Mouse (Mus musculus): ENCODE data around the gene Cabp7. TPM values are rescaled to one million over a fixed set of nuclear protein-coding genes. Genes with fewer than 3 reads are reported as not detected.

Cabp7 gene
- polyA plus RNA-seq, 1 experiment from 2014 or later, result 0.07 TPM

DNA sequence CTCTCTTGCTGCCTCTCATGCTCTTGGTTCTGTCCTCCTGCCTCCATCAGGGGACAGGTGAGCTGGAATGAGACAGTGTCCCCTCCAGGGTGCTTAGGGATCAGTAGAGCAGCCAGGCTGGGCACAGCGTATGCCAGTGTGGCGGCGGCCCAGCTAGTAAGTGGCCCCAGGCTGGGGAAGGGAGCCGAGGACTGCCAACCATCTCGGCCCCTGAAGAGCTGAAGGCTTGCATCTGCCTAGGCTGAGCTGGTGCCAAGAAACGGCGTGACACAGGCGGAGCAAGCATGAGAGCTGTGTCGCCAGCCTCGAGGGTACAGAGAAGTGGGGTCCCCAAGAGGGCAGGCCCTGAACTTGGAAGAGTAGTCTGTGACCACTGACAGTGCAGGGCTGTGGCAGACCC, 8.9 kb downstream of the Cabp7 start:
- no peaks in the 10 kb centered on the region for H3K9me3 ChIP-seq (ENCODE audit: control insufficient read depth, low read length)
- H3K27ac ChIP-seq (ENCODE audit: low read length), result no peak overlapping the region
- WGBS, result 80% methylated on average over 10 of the region's 10 CpGs
- no peak overlapping the region for H3K4me2 ChIP-seq (ENCODE audit: low read depth, low read length)
- H3K9ac ChIP-seq (ENCODE audit: low read depth, low read length), result no peak overlapping the region
- no peaks in the 10 kb centered on the region; the same call in 1 of the 2 replicates for H3K27me3 ChIP-seq (replicated peaks; ENCODE audit: control insufficient read depth, insufficient read depth, low read length)
- no peak overlapping the region for H3K4me3 ChIP-seq (ENCODE audit: low read length)
- no peaks in the 10 kb centered on the region for H3K36me3 ChIP-seq (ENCODE audit: control insufficient read depth, insufficient read depth, low read length)
- no peak for ATAC-seq
- no peaks in the 10 kb centered on the region for H3K4me1 ChIP-seq (ENCODE audit: control insufficient read depth, insufficient read depth, low read length)

DNA sequence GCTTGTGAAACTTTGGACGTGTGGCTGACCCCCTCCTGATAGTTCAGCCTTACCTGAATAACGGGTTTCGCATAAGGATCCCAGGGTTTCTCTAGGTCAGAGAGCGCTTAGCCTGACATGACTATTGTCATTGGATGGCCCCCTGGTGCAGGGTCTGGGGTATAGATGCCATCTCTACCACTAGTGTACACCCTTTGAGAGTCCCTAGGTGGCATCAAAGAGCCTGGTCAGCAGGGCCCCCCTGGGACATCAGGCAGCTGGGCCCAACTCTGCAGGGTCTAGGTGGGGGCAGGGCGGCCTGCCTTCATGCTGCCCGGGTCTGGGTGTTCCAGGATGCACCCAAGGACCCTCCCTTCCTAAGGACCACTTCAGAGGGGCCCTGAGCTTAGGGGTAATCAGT, 10.2 kb downstream of the Cabp7 start:
- H3K9ac ChIP-seq (ENCODE audit: low read depth, low read length), result no peak overlapping the region
- ATAC-seq, result no peak
- no peak overlapping the region for H3K4me3 ChIP-seq (ENCODE audit: low read length)
- no peak overlapping the region for H3K4me2 ChIP-seq (ENCODE audit: low read depth, low read length)
- no peaks in the 10 kb centered on the region for H3K4me1 ChIP-seq (ENCODE audit: control insufficient read depth, insufficient read depth, low read length)
- H3K27me3 ChIP-seq (replicated peaks; ENCODE audit: control insufficient read depth, insufficient read depth, low read length), result no peaks in the 10 kb centered on the region
- 61% methylated on average over 6 of the region's 6 CpGs for WGBS
- H3K9me3 ChIP-seq (ENCODE audit: control insufficient read depth, low read length), result no peaks in the 10 kb centered on the region
- H3K36me3 ChIP-seq (ENCODE audit: control insufficient read depth, insufficient read depth, low read length), result no peaks in the 10 kb centered on the region
- H3K27ac ChIP-seq (ENCODE audit: low read length), result no peak overlapping the region

DNA sequence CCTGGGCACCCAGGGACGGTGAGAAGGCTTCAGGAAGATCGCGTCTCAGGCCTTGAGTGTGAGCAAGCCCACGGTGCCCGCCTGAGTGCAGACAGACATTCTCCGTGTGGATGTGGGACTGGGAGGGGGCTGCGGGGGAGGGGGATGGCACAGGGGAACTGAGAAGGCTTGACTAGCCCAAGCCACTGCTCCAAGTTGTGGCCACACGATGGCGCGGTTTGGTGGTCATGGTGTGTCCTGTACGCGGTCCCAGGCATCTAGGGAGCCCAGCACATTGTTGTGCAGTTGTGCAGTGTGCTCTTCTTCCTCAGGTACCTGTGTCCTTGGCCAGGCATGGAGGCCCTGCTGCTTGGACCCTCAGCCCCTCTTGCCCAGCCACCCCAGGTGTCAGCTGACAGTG, 12.4 kb downstream of the Cabp7 start:
- no peaks in the 10 kb centered on the region for H3K9me3 ChIP-seq (ENCODE audit: control insufficient read depth, low read length)
- no peak overlapping the region for H3K9ac ChIP-seq (ENCODE audit: low read depth, low read length)
- no peaks in the 10 kb centered on the region for H3K27me3 ChIP-seq (replicated peaks; ENCODE audit: control insufficient read depth, insufficient read depth, low read length)
- no peak overlapping the region for H3K4me3 ChIP-seq (ENCODE audit: low read length)
- H3K36me3 ChIP-seq (ENCODE audit: control insufficient read depth, insufficient read depth, low read length), result no peaks in the 10 kb centered on the region
- peaks cover 9% of the 10 kb centered on the region; the same call in 1 of the 2 replicates for H3K4me1 ChIP-seq (ENCODE audit: control insufficient read depth, insufficient read depth, low read length)
- ATAC-seq, result no peak
- WGBS, result 43% methylated on average over 12 of the region's 12 CpGs
- H3K4me2 ChIP-seq (ENCODE audit: low read depth, low read length), result no peak overlapping the region
- H3K27ac ChIP-seq (ENCODE audit: low read length), result no peak overlapping the region

DNA sequence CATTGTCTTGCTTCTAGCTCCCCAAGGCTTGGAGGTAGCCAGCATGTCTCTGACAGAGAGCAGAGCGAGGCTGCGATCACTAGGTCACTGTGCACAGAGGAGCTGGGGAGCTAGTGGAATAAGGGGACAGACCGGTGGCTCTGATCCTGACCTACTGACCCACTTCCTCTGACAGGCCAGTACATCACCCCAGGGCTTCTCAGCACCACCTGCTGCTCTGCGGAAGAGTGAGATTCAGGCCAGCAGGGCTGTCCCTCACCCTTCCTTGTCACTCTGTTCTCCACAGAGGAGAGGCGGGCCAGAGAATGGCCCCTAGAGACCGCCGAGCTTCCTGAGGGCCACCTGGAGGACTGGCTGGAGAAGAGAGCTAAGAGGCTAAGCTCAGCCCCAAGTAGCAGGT, 14.8 kb downstream of the Cabp7 start:
- H3K27me3 ChIP-seq (replicated peaks; ENCODE audit: control insufficient read depth, insufficient read depth, low read length), result no peaks in the 10 kb centered on the region
- peaks cover 9% of the 10 kb centered on the region; the same call in 1 of the 2 replicates for H3K4me1 ChIP-seq (ENCODE audit: control insufficient read depth, insufficient read depth, low read length)
- no peak overlapping the region for H3K4me2 ChIP-seq (ENCODE audit: low read depth, low read length)
- no peak overlapping the region for H3K9ac ChIP-seq (ENCODE audit: low read depth, low read length)
- H3K9me3 ChIP-seq (ENCODE audit: control insufficient read depth, low read length), result no peaks in the 10 kb centered on the region
- WGBS, result 73% methylated on average over 7 of the region's 7 CpGs
- no peak overlapping the region for H3K27ac ChIP-seq (ENCODE audit: low read length)
- H3K4me3 ChIP-seq (ENCODE audit: low read length), result no peak overlapping the region
- H3K36me3 ChIP-seq (ENCODE audit: control insufficient read depth, insufficient read depth, low read length), result no peaks in the 10 kb centered on the region
- ATAC-seq, result no peak

DNA sequence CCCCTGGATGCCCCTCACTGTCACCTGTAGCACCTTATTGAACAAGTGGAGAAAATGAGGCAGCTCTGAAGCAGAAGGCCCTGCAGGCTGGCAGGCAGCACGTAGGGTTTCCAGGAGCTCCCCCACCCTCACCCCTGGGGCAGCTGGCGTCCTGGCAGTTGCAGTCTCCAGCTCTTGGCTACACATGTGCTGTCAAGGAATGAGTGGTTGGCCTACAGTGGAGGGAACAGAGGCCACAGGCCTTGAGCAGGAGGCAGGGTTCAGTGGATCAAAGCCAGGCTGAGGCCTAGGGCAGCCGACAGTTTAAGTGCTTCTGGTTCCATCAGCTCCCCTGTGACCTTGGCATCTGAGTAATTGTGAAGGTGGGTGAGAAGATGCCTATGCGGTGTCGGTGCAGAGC, 15.7 kb downstream of the Cabp7 start:
- Histone ChIP-seq H3K27me3 (replicated peaks; ENCODE audit: control insufficient read depth, insufficient read depth, low read length) (no peaks in the 10 kb centered on the region), H3K4me3 (ENCODE audit: low read length) (no peak overlapping the region), H3K9ac (ENCODE audit: low read depth, low read length) (no peak overlapping the region), H3K9me3 (ENCODE audit: control insufficient read depth, low read length) (no peaks in the 10 kb centered on the region), H3K36me3 (ENCODE audit: control insufficient read depth, insufficient read depth, low read length) (no peaks in the 10 kb centered on the region), H3K4me2 (ENCODE audit: low read depth, low read length) (no peak overlapping the region), H3K27ac (ENCODE audit: low read length) (no peak overlapping the region), H3K4me1 (ENCODE audit: control insufficient read depth, insufficient read depth, low read length) (peaks cover 9% of the 10 kb centered on the region; the same call in 1 of the 2 replicates)
- ATAC-seq, result no peak
- WGBS, result 75% methylated on average over 5 of the region's 5 CpGs

DNA sequence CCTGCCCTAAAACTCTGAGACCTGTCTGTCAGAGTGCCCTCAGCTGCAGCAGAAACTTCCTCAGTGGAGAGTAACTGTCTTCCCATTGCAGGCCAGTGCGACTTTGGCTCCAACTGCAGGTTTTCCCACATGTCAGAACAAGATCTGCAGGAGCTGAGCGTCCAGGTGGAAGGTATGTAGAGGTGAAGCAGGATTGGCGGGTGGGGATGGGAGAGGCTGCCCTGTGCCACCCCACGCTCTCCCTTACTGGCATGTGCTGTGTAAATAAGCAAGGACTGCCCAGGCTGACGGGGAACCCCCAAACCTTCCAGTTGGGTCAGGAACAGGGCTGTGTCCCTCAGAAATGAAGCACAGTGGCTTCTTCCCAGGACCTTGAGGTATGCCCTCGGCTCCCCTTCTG, 16.5 kb downstream of the Cabp7 start:
- no peaks in the 10 kb centered on the region for H3K9me3 ChIP-seq (ENCODE audit: control insufficient read depth, low read length)
- peak; percentile 59; the same call in 1 of the 2 replicates for ATAC-seq
- H3K4me2 ChIP-seq (ENCODE audit: low read depth, low read length), result no peak overlapping the region
- no peak overlapping the region for H3K9ac ChIP-seq (ENCODE audit: low read depth, low read length)
- 60% methylated on average over 6 of the region's 6 CpGs for WGBS
- peaks cover 9% of the 10 kb centered on the region; the same call in 1 of the 2 replicates for H3K4me1 ChIP-seq (ENCODE audit: control insufficient read depth, insufficient read depth, low read length)
- no peak overlapping the region for H3K27ac ChIP-seq (ENCODE audit: low read length)
- no peak overlapping the region for H3K4me3 ChIP-seq (ENCODE audit: low read length)
- H3K36me3 ChIP-seq (ENCODE audit: control insufficient read depth, insufficient read depth, low read length), result no peaks in the 10 kb centered on the region
- H3K27me3 ChIP-seq (replicated peaks; ENCODE audit: control insufficient read depth, insufficient read depth, low read length), result no peaks in the 10 kb centered on the region

DNA sequence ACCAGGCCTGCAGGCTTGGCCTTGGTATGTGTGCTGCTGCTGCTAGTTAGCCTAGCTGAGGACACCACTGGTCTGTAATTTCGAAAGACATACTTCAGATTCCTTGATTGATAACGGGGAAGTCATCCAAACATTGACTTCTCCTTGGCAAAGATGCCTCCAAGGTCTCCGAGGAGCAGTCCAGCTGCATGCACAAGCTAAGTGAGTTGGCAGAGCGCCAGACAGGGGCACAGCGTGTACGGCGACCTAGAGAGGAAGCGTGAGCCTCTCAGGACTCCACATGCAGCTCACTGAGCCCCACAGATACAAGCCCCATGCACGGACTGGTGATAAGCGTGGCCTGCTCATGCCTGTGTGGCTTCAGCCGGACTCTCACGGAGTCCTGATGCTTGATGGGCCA, 17.0 kb downstream of the Cabp7 start:
- H3K36me3 ChIP-seq (ENCODE audit: control insufficient read depth, insufficient read depth, low read length), result no peaks in the 10 kb centered on the region
- no peak overlapping the region for H3K4me2 ChIP-seq (ENCODE audit: low read depth, low read length)
- no peak overlapping the region for H3K27ac ChIP-seq (ENCODE audit: low read length)
- no peaks in the 10 kb centered on the region for H3K9me3 ChIP-seq (ENCODE audit: control insufficient read depth, low read length)
- H3K4me3 ChIP-seq (ENCODE audit: low read length), result no peak overlapping the region
- H3K9ac ChIP-seq (ENCODE audit: low read depth, low read length), result no peak overlapping the region
- H3K4me1 ChIP-seq (ENCODE audit: control insufficient read depth, insufficient read depth, low read length), result peaks cover 9% of the 10 kb centered on the region; the same call in 1 of the 2 replicates
- WGBS, result 41% methylated on average over 12 of the region's 12 CpGs
- peak; percentile 65 for ATAC-seq
- no peaks in the 10 kb centered on the region for H3K27me3 ChIP-seq (replicated peaks; ENCODE audit: control insufficient read depth, insufficient read depth, low read length)

DNA sequence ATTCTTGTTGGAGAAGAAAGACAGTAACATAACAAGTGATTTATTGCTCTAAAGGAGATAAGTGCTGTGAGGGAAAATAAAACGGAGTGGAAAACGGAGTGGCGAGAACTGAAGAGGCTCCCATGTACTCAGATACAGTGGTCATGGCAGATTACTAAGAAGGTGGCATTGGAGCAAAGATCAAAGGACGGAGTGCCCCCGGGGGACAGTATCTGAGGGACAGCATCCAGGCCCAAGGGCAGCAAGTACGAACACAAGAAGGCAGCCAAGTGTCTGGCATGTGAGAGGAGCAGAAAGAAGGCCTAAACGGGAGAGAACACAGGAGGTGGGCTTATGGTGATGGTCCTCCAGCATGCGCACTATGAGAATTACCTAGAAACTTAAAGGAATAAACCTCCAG, 24.9 kb downstream of the Cabp7 start:
- Histone ChIP-seq H3K27me3 (replicated peaks; ENCODE audit: control insufficient read depth, insufficient read depth, low read length) (no peaks in the 10 kb centered on the region), H3K4me3 (ENCODE audit: low read length) (no peak overlapping the region), H3K36me3 (ENCODE audit: control insufficient read depth, insufficient read depth, low read length) (0 out of 2 replicates have a peak, but pooled peaks cover 4% of the 10 kb centered on the region), H3K27ac (ENCODE audit: low read length) (no peak overlapping the region), H3K9ac (ENCODE audit: low read depth, low read length) (no peak overlapping the region), H3K4me1 (ENCODE audit: control insufficient read depth, insufficient read depth, low read length) (peaks cover 14% of the 10 kb centered on the region; the same call in 1 of the 2 replicates), H3K4me2 (ENCODE audit: low read depth, low read length) (no peak overlapping the region), H3K9me3 (ENCODE audit: control insufficient read depth, low read length) (no peaks in the 10 kb centered on the region)
- ATAC-seq, result no peak
- WGBS, result 67% methylated on average over 8 of the region's 8 CpGs

DNA sequence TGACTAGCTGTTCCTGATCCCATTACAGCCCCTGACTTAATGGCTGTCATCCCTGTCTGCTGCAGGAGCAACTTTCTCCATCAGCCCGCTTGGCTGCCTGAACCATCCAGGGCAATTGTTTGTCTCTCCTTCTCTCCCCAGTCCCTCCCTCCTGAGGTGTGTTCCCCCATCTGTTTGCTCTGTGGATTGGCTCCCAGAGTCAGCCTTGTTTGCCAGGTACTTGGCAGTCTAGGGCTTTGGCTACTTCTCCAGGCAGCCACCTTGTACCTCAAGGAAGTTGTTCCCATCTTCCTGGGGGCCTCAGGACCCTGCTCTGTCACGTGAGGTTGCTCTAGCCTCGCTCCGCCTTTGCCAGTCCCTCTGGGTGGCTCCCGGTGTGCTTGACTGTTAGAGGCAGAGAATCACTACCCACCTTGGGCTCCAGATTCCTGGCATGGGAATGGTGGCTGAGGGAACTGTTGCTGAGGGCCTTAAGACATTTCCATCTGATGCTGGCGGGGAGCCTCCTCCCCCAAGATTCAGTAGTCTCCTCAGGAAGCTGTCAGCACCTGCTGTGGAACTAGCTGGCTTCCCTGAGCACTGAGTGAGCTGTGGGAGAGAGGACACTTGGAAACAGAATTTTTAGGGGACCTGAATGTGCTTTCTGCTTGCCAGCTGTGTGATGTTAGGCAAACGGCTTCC, 25.5 kb downstream of the Cabp7 start:
- Histone ChIP-seq H3K27me3 (replicated peaks; ENCODE audit: control insufficient read depth, insufficient read depth, low read length) (no peaks in the 10 kb centered on the region), H3K9ac (ENCODE audit: low read depth, low read length) (no peak overlapping the region), H3K36me3 (ENCODE audit: control insufficient read depth, insufficient read depth, low read length) (0 out of 2 replicates have a peak, but pooled peaks cover 4% of the 10 kb centered on the region), H3K4me3 (ENCODE audit: low read length) (no peak overlapping the region), H3K27ac (ENCODE audit: low read length) (no peak overlapping the region), H3K4me2 (ENCODE audit: low read depth, low read length) (no peak overlapping the region), H3K9me3 (ENCODE audit: control insufficient read depth, low read length) (no peaks in the 10 kb centered on the region), H3K4me1 (ENCODE audit: control insufficient read depth, insufficient read depth, low read length) (peaks cover 14% of the 10 kb centered on the region; the same call in 1 of the 2 replicates)
- 41% methylated on average over 7 of the region's 7 CpGs for WGBS
- no peak; the same call in 1 of the 2 replicates for ATAC-seq
